In genomic region chr6:113970464-113970863, GRCm38 (mm10) we compare ENCODE assay signal across 24 mouse cellular contexts.
"Had no signal": no experiment of that assay in that cellular context is flagged by ENCODE, and none has a peak within 500 bp of the region (broad histone marks: within the 10 kb centered on the region; RNA-seq: fewer than 3 reads in every experiment).

No protein-coding gene starts in this region.

- H3K27me3 ChIP-seq: kidney, embryonic 15.5 days; limb, embryonic 15.5 days; midbrain, embryonic 13.5 days had no signal

- H3K4me1 ChIP-seq: kidney, embryonic 15.5 days; limb, embryonic 15.5 days; megakaryocyte, embryonic 14.5 days had no signal

- H3K9ac ChIP-seq: kidney, embryonic 15.5 days; limb, embryonic 12.5 days; limb, embryonic 15.5 days; liver, embryonic 14.5 days; liver, postnatal 0 days; lung, embryonic 14.5 days; midbrain, embryonic 13.5 days had no signal

- H3K9me3 ChIP-seq: kidney, embryonic 15.5 days; limb, embryonic 12.5 days; limb, embryonic 15.5 days; megakaryocyte, embryonic 14.5 days; midbrain, embryonic 10.5 days; midbrain, embryonic 13.5 days had no signal

- H3K36me3 ChIP-seq: kidney, embryonic 15.5 days; limb, embryonic 12.5 days; limb, embryonic 15.5 days; midbrain, embryonic 10.5 days; midbrain, embryonic 13.5 days had no signal

- H3K27ac ChIP-seq: kidney, embryonic 15.5 days; limb, embryonic 12.5 days; limb, embryonic 15.5 days; liver, embryonic 14.5 days; midbrain, embryonic 10.5 days; midbrain, embryonic 13.5 days; stomach, postnatal 0 days had no signal

- H3K4me3 ChIP-seq: kidney, embryonic 15.5 days; limb, embryonic 12.5 days; limb, embryonic 15.5 days; megakaryocyte, embryonic 14.5 days; midbrain, embryonic 10.5 days; midbrain, embryonic 13.5 days; myocyte had no signal

- H3K4me2 ChIP-seq: kidney, embryonic 15.5 days; limb, embryonic 12.5 days; limb, embryonic 15.5 days; liver, embryonic 11.5 days; lung, embryonic 14.5 days; midbrain, embryonic 13.5 days had no signal

- DNase-seq: kidney, adult 8-10 months; kidney, postnatal 10 days; kidney, postnatal 36 days; layer of hippocampus, adult 9-11 months; left cerebral cortex, postnatal 4 days; liver, postnatal 0 days; lung, embryonic 14.5 days; lung, postnatal 10 days; lung, postnatal 36 days; thymus, adult 2 months; thymus, postnatal 14 days; thymus, postnatal 4 days had no signal

- ATAC-seq: intestine, postnatal 0 days; liver, postnatal 0 days; midbrain, embryonic 13.5 days; midbrain, embryonic 16.5 days had no signal
